Mouse (Mus musculus): ENCODE measurements around the gene Cyp8b1.

Gene Cyp8b1

GRCm38 (mm10) chr9:121919027-121919501 lies 3.0 kb upstream of the Cyp8b1 start:
- DNase-seq (ENCODE audit: inconsistent age in 2 of 2, low spot score in 1 of 2), result peak; percentile 61 to 85

- peak in 1 of 2 experiments; percentile 63 for DNase-seq (ENCODE audit: inconsistent age in 2 of 2, low spot score in 1 of 2)
Measured at GRCm38 (mm10) chr9:121915056-121915455, 1.0 kb downstream of the Cyp8b1 start.

GRCm38 (mm10) chr9:121914226-121914757 lies 1.8 kb downstream of the Cyp8b1 start:
- peak; percentile 78 to 83 for DNase-seq (ENCODE audit: inconsistent age in 2 of 2, low spot score in 1 of 2)

GRCm38 (mm10) chr9:121912786-121913185 lies 3.3 kb downstream of the Cyp8b1 start:
- no peak for DNase-seq (ENCODE audit: inconsistent age in 2 of 2, low spot score in 1 of 2)

GRCm38 (mm10) chr9:121911196-121911595 lies 4.9 kb downstream of the Cyp8b1 start:
- DNase-seq (ENCODE audit: inconsistent age in 2 of 2, low spot score in 1 of 2), result no peak

GRCm38 (mm10) chr9:121909635-121910034 lies 6.5 kb downstream of the Cyp8b1 start:
- DNase-seq (ENCODE audit: inconsistent age in 2 of 2, low spot score in 1 of 2), result no peak

- DNase-seq (ENCODE audit: inconsistent age in 2 of 2, low spot score in 1 of 2), result peak in 1 of 2 experiments; percentile 4
Measured at GRCm38 (mm10) chr9:121908321-121908720, 7.8 kb downstream of the Cyp8b1 start.

GRCm38 (mm10) chr9:121907356-121908070 lies 8.6 kb downstream of the Cyp8b1 start:
- peak in 1 of 2 experiments; percentile 3 for DNase-seq (ENCODE audit: inconsistent age in 2 of 2, low spot score in 1 of 2)

GRCm38 (mm10) chr9:121906456-121906855 lies 9.6 kb downstream of the Cyp8b1 start:
- peak in 1 of 2 experiments; percentile 3 for DNase-seq (ENCODE audit: inconsistent age in 2 of 2, low spot score in 1 of 2)

- peak; percentile 19 to 63 for DNase-seq (ENCODE audit: inconsistent age in 2 of 2, low spot score in 1 of 2)
Measured at GRCm38 (mm10) chr9:121905556-121906185, 10.4 kb downstream of the Cyp8b1 start.

GRCm38 (mm10) chr9:121904946-121905345 lies 11.2 kb downstream of the Cyp8b1 start:
- DNase-seq (ENCODE audit: inconsistent age in 2 of 2, low spot score in 1 of 2), result no peak

- no peak for DNase-seq (ENCODE audit: inconsistent age in 2 of 2, low spot score in 1 of 2)
Measured at GRCm38 (mm10) chr9:121904319-121904718, 11.8 kb downstream of the Cyp8b1 start.

GRCm38 (mm10) chr9:121903476-121904305 lies 12.4 kb downstream of the Cyp8b1 start:
- DNase-seq (ENCODE audit: inconsistent age in 2 of 2, low spot score in 1 of 2), result peak; percentile 67 to 86

GRCm38 (mm10) chr9:121901710-121902700 lies 14.1 kb downstream of the Cyp8b1 start:
- DNase-seq (ENCODE audit: inconsistent age in 2 of 2, low spot score in 1 of 2), result peak in 1 of 2 experiments; percentile 8

GRCm38 (mm10) chr9:121900282-121900855 lies 15.7 kb downstream of the Cyp8b1 start:
- DNase-seq (ENCODE audit: inconsistent age in 2 of 2, low spot score in 1 of 2), result peak in 1 of 2 experiments; percentile 15

GRCm38 (mm10) chr9:121899306-121899705 lies 16.8 kb downstream of the Cyp8b1 start:
- peak in 1 of 2 experiments; percentile 2 for DNase-seq (ENCODE audit: inconsistent age in 2 of 2, low spot score in 1 of 2)

GRCm38 (mm10) chr9:121898245-121898644 lies 17.9 kb downstream of the Cyp8b1 start, which contains the start of gene Ackr2:
TSS of gene Ackr2 (plus strand) at chr9:121898355.
- peak in 1 of 2 experiments; percentile 26 for DNase-seq (ENCODE audit: inconsistent age in 2 of 2, low spot score in 1 of 2)

GRCm38 (mm10) chr9:121896820-121897219 lies 19.3 kb downstream of the Cyp8b1 start:
- peak in 1 of 2 experiments; percentile 1 for DNase-seq (ENCODE audit: inconsistent age in 2 of 2, low spot score in 1 of 2)

GRCm38 (mm10) chr9:121895392-121895993 lies 20.6 kb downstream of the Cyp8b1 start:
- DNase-seq (ENCODE audit: inconsistent age in 2 of 2, low spot score in 1 of 2), result peak in 1 of 2 experiments; percentile 6

Measured in adrenal gland, adult (tissue).